In the genomic region with DNA sequence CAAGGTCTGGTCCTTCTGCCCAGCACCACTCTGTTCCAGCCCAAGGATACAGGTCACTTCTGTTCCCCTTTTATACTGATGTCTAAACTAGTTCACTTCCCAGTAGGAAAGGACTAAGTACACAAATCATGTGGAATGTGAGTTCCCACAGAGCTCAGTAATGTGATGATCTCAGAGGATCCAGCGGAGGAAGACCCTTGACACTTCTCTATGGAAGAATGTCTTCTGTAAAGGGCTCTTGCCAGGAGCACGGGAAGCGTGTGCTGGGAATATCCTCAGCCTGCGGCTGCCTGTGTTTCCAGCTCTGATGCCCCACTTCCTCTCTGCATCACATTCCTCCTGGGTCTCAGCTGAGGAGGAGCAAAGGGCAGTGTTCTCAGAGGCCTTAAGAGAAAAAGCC, we compare ENCODE assay signal across 17 mouse cellular contexts. TPM values are rescaled to one million over a fixed set of nuclear protein-coding genes. Genes with fewer than 3 reads are reported as not detected.
A peak's percentile ranks its signal among the peaks of the same experiment; 100 is the strongest.
DNase-seq lines count a peak whose midpoint lies in the region; ATAC-seq and TF ChIP-seq lines count a peak whose summit lies in the region.
"Had no signal": no experiment of that assay in that cellular context is flagged by ENCODE, and none has a peak within 500 bp of the region (broad histone marks: within the 10 kb centered on the region; RNA-seq: fewer than 3 reads in every experiment).

No protein-coding gene starts in this region.

- no peak for ATAC-seq in heart, embryonic 11.5 days (replicated peaks; ENCODE audit: insufficient number of reproducible peaks, low FRiP score, low TSS enrichment)
- ATAC-seq: midbrain, embryonic 15.5 days had no signal

- TF ChIP-seq POLR2A in heart, adult 2 months (IDR thresholded peaks at IDR 0.05; ENCODE audit: insufficient read depth, low read depth, low read length): no peak

- no peaks in the 10 kb centered on the region for H3K79me2 ChIP-seq in heart, adult 2 months (replicated peaks; ENCODE audit: control insufficient read depth, insufficient read depth, low read length)

- peak overlapping the region; percentile 28; the same call in 1 of the 2 replicates for H3K27ac ChIP-seq in heart, adult 2 months
- H3K27ac ChIP-seq in heart, embryonic 11.5 days (ENCODE audit: low read depth, low read length): no peak overlapping the region
- peak overlapping the region; percentile 15; the same call in 1 of the 2 replicates for H3K27ac ChIP-seq in brown adipose tissue, adult 24 weeks (replicated peaks; ENCODE audit: low read depth, low read length)
- H3K27ac ChIP-seq: embryonic facial prominence, embryonic 15.5 days; forebrain, embryonic 12.5 days; hindbrain, embryonic 15.5 days; layer of hippocampus, adult 2 months; macrophage; midbrain, embryonic 15.5 days had no signal

- WGBS in heart, adult 2 months: 38% methylated on average over 4 of the region's 4 CpGs
- WGBS in heart, embryonic 11.5 days (ENCODE audit: insufficient replicate concordance): 26% methylated on average over 4 of the region's 4 CpGs

- peak in 1 of 2 experiments; percentile 46 for DNase-seq in heart, adult 2 months
- peak; percentile 30 for DNase-seq in kidney, adult 18-20 months
- peak; percentile 59 to 70 for DNase-seq in kidney, postnatal 36 days
- no peak for DNase-seq in cerebellum, postnatal 36 days
- no peak for DNase-seq in spleen, postnatal 10 days (ENCODE audit: low spot score in 2 of 2)
- no peak for DNase-seq in left cerebral cortex, adult 18-20 months (ENCODE audit: low spot score in 2 of 2)
- DNase-seq: cerebellum, postnatal 25 days; liver; thymus, postnatal 4 days had no signal

- no peak overlapping the region for H3K9ac ChIP-seq in heart, adult 2 months (ENCODE audit: low read depth, low read length)
- no peak overlapping the region for H3K9ac ChIP-seq in heart, embryonic 11.5 days (ENCODE audit: low read depth, low read length)
- H3K9ac ChIP-seq: embryonic facial prominence, embryonic 15.5 days; forebrain, embryonic 12.5 days; hindbrain, embryonic 15.5 days; midbrain, embryonic 15.5 days had no signal

- peaks cover 12% of the 10 kb centered on the region for H3K4me1 ChIP-seq in heart, adult 2 months (ENCODE audit: control insufficient read depth, insufficient read depth, low read length)
- peaks cover 26% of the 10 kb centered on the region for H3K4me1 ChIP-seq in heart, embryonic 11.5 days (ENCODE audit: control insufficient read depth, insufficient read depth, low read length)
- peaks cover 32% of the 10 kb centered on the region for H3K4me1 ChIP-seq in brown adipose tissue, adult 24 weeks (ENCODE audit: control insufficient read depth, insufficient read depth, insufficient read length, low read length)

- TF ChIP-seq CTCF in heart, adult 2 months (IDR thresholded peaks at IDR 0.05): no peak

- peaks cover 3% of the 10 kb centered on the region for H3K36me3 ChIP-seq in heart, adult 2 months (ENCODE audit: control insufficient read depth, insufficient read depth, low read length)
- H3K36me3 ChIP-seq in heart, embryonic 11.5 days (ENCODE audit: control insufficient read depth, insufficient read depth, low read length): no peaks in the 10 kb centered on the region
- H3K36me3 ChIP-seq: embryonic facial prominence, embryonic 15.5 days; forebrain, embryonic 12.5 days; hindbrain, embryonic 15.5 days; midbrain, embryonic 15.5 days had no signal

- no peak for TF ChIP-seq EP300 in heart, adult 2 months (IDR thresholded peaks at IDR 0.05; ENCODE audit: insufficient read depth, low read depth, low read length)

- no peaks in the 10 kb centered on the region for H3K27me3 ChIP-seq in heart, adult 2 months (ENCODE audit: control insufficient read depth, insufficient read depth, low read length)
- H3K27me3 ChIP-seq in heart, embryonic 11.5 days (ENCODE audit: control insufficient read depth, insufficient read depth, low read length): no peaks in the 10 kb centered on the region
- H3K27me3 ChIP-seq: embryonic facial prominence, embryonic 15.5 days; forebrain, embryonic 12.5 days; hindbrain, embryonic 15.5 days; midbrain, embryonic 15.5 days had no signal

- no peak overlapping the region for H3K4me3 ChIP-seq in heart, adult 2 months
- H3K4me3 ChIP-seq in heart, embryonic 11.5 days (ENCODE audit: low read depth, low read length): no peak overlapping the region
- no peak overlapping the region for H3K4me3 ChIP-seq in brown adipose tissue, adult 24 weeks (ENCODE audit: insufficient read depth, low read depth, low read length)
- H3K4me3 ChIP-seq: embryonic facial prominence, embryonic 15.5 days; forebrain, embryonic 12.5 days; hindbrain, embryonic 15.5 days; layer of hippocampus, adult 2 months; midbrain, embryonic 15.5 days had no signal

- intact Hi-C loops in heart, adult 2 months (cut with DNase I): loop anchor here (5.0 kb wide), 1 partner anchor 34 kb away; no protein-coding TSS in a partner anchor

- H3K4me2 ChIP-seq in heart, embryonic 11.5 days: no peak overlapping the region
- H3K4me2 ChIP-seq: embryonic facial prominence, embryonic 15.5 days; forebrain, embryonic 12.5 days; hindbrain, embryonic 15.5 days; midbrain, embryonic 15.5 days had no signal

- no peaks in the 10 kb centered on the region for H3K9me3 ChIP-seq in heart, embryonic 11.5 days (replicated peaks; ENCODE audit: control insufficient read depth, low read length)
- H3K9me3 ChIP-seq: embryonic facial prominence, embryonic 15.5 days; forebrain, embryonic 12.5 days; hindbrain, embryonic 15.5 days; midbrain, embryonic 15.5 days had no signal

RNA-seq across cellular contexts. Expression of a gene that starts 4.5 kb away (rescaled TPM):
- total RNA-seq in heart, adult 2 months (2021): 10 to 100 TPM; 29.6 to 30.1 TPM
- 5.5 and 11.4 TPM in 2 replicates for polyA plus RNA-seq in heart, adult 2 months (2012; rRNA removed)
- polyA plus RNA-seq in heart, embryonic 11.5 days (2014; fragmentation: Nextera tagmentation; extraction: Ambion mirVana): 39.1 and 51.8 TPM in 2 replicates
- polyA plus RNA-seq in brown adipose tissue, adult 24 weeks (2012; ENCODE audit: insufficient read depth, insufficient read length, missing spikeins): 4.4 and 9.1 TPM in 2 replicates
- total RNA-seq in left cerebral cortex, adult 18-20 months (2021): 10 to 100 TPM; 31.0 to 34.4 TPM

Comparison
In these comparisons a context has a peak if more than half of its experiments do, and no peak if none do; other contexts are left out.
1. DNase-seq: peak in kidney, adult 18-20 months (single experiment) and kidney, postnatal 36 days (2 of 2); none in cerebellum, postnatal 36 days (0 of 2), spleen, postnatal 10 days (0 of 2) and left cerebral cortex, adult 18-20 months (0 of 2).